Mouse (Mus musculus) adrenal gland, postnatal 4 days (tissue): ENCODE data around the gene Gpatch3. TPM values are rescaled to one million over a fixed set of nuclear protein-coding genes. Genes with fewer than 3 reads are reported as not detected.

ENCODE experiments used
- DNase-seq, 2 experiments: peaks; one replicate each; pipeline ENCODE4 v3.0.0; 2021 to 2022; ENCODE audit warnings: low spot score in 2 of 2, mixed read lengths in 2 of 2
- total RNA-seq, 2 experiments: library from RNA; stranded (reverse); gene quantifications; 2 replicates each; pipeline ENCODE4 v1.2.3; 2021

The Gpatch3 gene
- total RNA-seq, 2 experiments from 2014 or later: 10.4 to 14.5 TPM

GRCm38 (mm10) chr4:133583690-133584058 is 9.1 kb downstream of the Gpatch3 start:
- no peak for DNase-seq

- peak; percentile 41 to 69 for DNase-seq
Measured at GRCm38 (mm10) chr4:133584059-133584951, 9.8 kb downstream of the Gpatch3 start, which contains the start of gene Gpn2. Gene Gpn2, plus strand, starts transcription at chr4:133584362.

GRCm38 (mm10) chr4:133592570-133592969 is 18.0 kb downstream of the Gpatch3 start:
- DNase-seq: peak; percentile 46 to 57

DNA sequence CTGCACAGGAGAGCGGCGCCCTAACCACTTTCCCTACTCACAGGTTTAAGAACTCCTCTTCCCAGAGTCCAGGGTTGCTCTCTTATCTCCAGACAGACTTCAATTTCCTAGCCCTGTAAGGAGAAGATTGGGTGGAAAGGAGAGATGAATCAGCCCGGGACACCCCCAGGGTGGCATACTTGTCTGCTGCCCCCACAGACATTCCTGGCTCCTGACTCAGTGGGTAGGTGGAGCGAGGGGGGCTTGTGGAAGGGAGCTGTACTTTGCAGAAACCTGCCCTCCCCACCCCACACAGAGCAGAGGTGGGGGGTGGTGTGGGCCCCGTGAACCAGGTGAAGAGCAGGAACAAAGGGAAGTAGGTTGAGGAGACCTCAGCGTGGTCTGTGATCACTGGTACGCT is 21.0 kb downstream of the Gpatch3 start:
- no peak for DNase-seq

DNA sequence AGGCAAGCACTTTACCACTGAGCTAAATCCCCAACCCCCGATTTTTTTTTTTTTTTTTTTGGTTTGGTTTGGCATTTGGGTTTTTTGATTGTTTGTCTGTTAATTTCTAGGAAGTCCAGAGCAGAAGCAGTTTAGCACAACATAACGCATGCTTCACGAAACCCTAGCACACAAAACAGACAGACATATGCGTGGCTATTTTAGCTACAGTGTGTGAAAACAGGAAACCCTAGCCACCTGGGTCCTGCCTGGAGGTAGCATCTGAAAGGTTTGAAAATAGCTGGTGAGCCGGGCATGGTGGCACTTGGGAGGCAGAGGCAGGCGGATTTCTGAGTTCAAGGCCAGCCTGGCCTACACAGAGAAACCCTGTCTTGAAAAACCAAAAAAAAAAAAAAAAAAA is 21.5 kb downstream of the Gpatch3 start:
- no peak for DNase-seq

GRCm38 (mm10) chr4:133598616-133599015 is 24.1 kb downstream of the Gpatch3 start:
- DNase-seq: no peak

- no peak for DNase-seq
Measured at GRCm38 (mm10) chr4:133599116-133599515, 24.6 kb downstream of the Gpatch3 start.

DNA sequence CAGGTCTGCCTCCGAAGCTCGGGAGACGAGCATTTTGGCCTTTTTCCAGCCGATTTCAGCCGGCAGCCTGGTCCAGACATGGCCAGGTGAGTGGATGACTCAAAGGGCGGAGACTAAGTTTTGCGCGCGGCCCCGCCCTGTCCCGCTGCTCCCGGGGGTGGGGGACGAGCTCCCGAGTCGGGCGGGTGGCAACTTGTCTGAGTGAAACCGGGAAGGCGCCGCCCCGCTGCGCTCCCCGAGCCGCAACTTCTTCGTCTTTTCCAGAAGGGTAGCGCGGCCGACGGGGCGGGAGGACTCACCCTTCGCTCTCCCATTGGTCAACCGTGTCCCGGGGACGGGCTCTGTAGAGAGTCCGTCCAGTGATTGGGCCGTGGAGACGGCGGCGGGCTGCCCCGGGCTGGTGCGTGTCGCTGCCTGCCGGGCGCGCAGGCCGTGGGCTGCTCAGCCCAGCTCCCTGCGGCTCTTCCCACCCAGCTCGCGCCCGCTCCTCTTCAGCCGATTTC is 25.1 kb downstream of the Gpatch3 start:
- peak; percentile 70 to 81 for DNase-seq

DNA sequence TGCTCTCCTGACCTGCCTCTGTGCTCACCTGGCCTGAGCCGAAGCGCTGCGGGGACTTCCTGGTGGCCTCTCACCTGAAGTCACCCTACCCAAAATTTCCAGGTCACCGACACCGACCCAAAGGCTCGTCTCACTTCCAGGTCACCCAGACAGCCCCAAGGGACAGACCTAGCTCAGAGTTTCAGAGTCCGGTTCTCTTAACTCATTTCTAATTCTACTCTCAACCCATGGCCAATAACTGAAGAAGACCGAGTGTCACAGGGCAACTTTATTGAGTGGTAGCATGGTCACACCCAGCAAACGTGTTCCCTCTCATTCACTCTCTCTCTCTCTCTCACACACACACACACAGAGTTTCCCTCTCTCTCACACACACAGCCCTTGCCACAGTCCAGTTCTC is 25.8 kb downstream of the Gpatch3 start:
- DNase-seq: no peak

DNA sequence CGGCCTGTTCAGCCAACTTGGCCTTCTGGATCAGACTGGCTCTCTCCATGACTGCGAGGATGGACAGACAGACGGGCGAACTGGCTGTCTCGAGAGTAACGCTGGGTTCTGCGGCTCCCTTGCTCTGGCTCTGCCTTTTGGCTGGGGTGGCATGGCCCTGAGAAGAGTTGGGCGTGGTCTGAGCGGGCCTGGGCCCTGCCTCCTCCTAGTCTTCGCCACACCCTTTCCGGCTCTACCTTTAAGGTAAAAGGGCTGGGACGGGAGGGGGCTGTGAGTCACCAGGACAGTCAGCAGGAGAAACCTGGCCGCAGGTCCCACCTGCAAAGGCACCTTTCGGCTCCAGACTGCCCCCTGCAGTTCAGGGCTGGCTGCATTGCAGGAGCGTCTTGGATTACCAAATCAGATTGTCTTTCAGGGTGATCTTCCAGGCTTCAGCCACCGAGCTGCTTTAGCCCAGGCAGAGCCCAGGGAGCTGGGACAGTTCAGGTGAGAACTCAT is 27.2 kb downstream of the Gpatch3 start, which contains the start of gene Sfn:
Gene Sfn, minus strand, starts transcription at position 448 of the 498 bp plus-strand sequence.
- no peak for DNase-seq

DNA sequence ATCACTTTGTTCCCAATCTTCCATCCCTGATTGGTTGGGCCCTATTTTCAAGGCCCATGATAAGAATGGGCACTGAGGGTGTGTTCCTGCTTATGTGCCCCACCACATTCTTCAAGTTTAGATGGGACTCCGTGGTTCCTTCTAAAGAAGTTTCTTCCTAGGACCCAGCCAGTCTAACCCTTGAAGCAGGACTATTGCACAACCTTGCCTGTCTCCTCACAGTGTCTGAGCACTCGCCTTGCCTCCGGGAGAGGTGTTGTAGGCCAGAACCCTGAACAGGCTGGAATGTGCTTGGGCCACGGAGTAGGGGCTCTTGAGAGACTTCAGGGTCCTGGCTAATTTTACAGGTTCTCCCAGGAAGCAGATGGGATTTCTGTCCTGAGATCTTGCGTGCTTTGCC is 28.5 kb downstream of the Gpatch3 start:
- no peak for DNase-seq

GRCm38 (mm10) chr4:133604175-133604574 is 29.6 kb downstream of the Gpatch3 start:
- no peak for DNase-seq

DNA sequence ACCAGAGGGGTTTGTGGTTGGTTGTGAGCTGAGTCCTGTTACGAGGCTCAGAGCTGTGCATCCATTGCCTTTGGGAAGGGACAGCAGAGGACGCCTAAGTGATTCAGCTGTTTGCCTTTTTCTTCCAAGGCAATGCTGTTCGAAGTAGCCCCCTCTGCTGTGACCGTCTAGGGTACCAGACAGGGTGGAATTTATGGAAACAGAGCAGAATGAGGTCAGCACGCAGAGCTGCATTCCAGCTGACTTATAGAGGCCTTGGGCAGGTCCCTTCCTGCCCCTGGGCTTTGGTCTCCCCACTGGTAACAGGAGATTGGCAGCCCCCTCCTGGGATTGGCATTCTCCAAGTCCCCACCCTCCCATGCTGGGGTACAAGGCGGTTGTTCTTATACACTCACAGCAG is 30.3 kb downstream of the Gpatch3 start:
- DNase-seq: no peak

DNA sequence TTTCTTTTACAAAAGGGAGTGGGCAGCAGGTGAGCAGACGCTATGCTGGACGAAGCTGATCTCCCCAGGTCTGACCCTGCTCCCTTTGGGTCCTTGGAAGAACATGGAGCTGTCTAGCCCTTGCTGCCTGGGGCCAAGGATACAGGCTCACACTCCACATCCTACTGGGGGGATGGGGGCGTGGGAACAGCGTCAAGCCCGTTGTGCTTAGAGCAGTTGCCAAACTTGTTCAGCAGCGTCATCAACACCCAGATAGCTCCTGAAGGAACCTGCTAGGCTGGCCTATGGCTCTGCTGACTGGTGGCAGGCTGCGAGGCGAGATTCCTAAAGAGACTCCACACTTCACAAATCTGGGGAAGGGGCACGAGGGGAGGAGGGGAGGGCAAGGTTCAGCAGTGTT is 30.8 kb downstream of the Gpatch3 start:
- no peak for DNase-seq

- DNase-seq: no peak
Measured at GRCm38 (mm10) chr4:133607284-133607683, 32.7 kb downstream of the Gpatch3 start.

- DNase-seq: peak; percentile 71 to 79
Measured at GRCm38 (mm10) chr4:133609719-133610118, 35.2 kb downstream of the Gpatch3 start.

- DNase-seq: no peak
Measured at GRCm38 (mm10) chr4:133611815-133612214, 37.3 kb downstream of the Gpatch3 start.

DNA sequence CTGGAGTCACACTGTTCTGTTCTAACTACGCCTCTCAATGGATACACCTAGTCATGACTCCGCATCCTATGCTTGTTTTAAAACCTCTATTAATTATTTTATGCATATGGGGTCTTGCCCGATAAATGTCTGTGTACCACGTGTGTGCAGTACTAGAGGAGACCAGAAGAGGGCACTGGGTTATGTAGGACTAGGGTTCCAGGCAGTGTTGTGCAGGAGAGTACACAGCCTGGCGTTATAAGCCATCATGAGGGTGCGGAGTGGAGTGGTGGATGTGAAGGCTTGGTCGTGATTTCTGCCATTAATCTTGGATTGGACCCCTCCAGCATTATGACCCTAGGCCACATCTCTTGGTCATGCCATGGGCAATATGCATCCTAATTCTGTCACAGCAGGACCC is 37.9 kb downstream of the Gpatch3 start:
- DNase-seq: no peak

DNA sequence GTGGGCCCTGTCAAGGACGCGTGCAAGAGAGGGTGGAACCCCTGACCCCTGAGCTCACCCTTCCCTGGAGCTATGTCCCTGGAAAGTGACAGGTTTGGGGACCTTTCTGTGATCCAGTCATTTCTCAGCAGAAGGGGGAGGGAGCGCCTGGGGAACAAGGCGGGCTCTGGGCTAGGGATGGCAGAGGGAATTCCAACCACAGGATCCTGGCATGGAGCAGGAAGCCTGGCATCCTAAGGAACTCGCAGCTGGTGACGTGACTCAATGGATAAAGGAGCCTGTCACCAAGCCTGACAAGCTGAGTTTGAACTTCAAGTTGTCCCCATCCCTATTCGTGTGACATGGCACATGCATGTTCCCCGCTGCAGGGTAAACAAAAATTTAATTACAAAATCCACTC is 38.5 kb downstream of the Gpatch3 start:
- no peak for DNase-seq

DNA sequence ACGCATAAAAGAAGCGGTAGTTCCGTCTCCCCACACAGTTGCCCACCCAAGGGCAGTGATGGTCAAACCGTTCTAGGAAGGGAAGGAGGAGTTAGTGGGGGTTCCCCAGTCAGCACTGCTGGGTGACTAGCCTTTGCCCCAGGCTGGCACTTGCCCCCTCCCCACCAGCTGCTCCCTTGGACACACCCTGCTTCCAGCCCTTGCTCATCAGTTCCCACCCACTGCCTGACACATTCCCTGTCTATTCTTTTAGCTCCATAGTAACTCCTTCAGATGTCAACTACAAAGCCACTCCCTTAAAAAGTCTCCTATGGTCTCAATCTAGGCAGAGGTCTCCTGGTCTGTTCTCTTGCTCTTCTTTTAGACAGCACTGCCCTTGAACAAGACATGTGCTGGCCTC is 39.3 kb downstream of the Gpatch3 start:
- DNase-seq: no peak

DNA sequence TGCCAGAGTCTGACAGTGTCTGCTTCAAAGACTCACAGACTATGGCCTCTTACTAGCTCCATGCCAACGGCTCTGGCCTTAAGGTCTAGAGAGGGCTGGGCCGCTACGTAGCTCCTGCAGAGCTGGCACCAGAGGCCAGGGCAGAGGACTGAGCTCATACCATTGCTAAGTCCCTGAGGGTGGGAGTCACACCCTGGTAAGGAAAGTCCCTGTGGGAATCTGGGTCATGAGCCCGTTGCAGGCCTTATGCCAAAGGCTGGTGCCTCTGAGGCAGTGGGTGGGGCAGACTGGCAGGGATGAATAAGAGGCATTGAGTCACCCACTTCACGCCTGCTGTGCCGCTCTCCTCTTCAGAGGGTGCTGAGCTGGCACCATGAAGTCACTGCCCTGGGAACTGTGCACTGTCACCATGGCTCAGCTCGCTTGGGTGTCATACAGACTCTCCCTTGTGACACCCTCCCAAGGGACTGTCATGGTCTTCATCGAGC is 39.8 kb downstream of the Gpatch3 start:
- DNase-seq: peak in 1 of 2 experiments; percentile 44

DNA sequence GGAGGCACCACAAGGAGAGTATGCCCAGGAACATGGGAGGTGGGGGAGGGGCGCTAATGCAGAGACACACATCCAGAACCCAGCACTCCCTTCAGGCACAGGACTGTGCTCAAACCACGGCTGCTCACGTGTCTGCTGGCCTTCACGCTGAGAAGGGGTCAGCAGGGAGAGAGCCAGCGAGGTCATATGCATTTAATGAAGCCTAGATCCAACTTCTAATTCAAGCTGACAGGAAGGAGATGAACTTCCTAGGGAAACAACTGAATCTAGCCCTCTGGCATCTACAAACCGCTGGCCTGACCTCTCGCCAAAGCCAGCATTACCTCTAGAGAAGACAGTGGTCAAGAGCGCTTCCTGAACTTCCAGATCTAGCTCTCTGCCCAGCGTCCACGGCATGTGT is 40.9 kb downstream of the Gpatch3 start:
- no peak for DNase-seq
